Comparison of ENCODE assay signal across 10 mouse cellular contexts in the genomic region with DNA sequence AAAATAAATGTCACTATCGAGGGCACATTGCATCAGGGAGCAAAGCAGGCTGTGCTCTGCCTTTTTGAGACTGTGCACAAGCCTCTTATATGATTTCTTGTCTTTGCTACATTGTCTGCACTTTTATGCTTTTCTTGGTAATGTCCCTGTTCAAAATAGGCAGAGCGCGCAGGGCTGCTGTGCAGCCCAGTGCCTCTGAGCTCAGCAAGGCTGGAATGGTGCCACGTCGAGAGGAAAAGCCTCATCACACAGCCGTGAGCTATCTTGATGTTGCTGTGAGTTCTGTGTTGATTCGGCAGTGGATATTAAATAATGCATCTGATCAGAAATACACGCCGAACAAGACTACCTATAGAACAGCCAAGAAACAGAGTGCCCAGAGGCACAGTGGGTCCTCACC.
DNase-seq lines count a peak whose midpoint lies in the region; ATAC-seq lines count a peak whose summit lies in the region.
"Had no signal": no experiment of that assay in that cellular context is flagged by ENCODE, and none has a peak within 500 bp of the region (broad histone marks: within the 10 kb centered on the region; RNA-seq: fewer than 3 reads in every experiment).

No protein-coding gene starts in this region.

- ATAC-seq in erythroid progenitor cell, adult 5-6 weeks (replicated peaks; ENCODE audit: low FRiP score, poor library complexity, severe bottlenecking), result no peak
- ATAC-seq: liver, postnatal 0 days had no signal

- peak; percentile 7 to 12 for DNase-seq in heart, postnatal 14 days
- DNase-seq in heart, adult 8-10 months (ENCODE audit: low spot score), result no peak
- peak; percentile 28 for DNase-seq in urinary bladder, postnatal 14 days (ENCODE audit: low spot score)
- DNase-seq in urinary bladder, postnatal 4 days (ENCODE audit: low spot score in 2 of 2), result no peak
- DNase-seq in left cerebral cortex, postnatal 14 days (ENCODE audit: low spot score in 2 of 2), result peak; percentile 28 to 57
- peak; percentile 22 for DNase-seq in telencephalon, adult 2 months (ENCODE audit: low read depth, low spot score)
- no peak for DNase-seq in thymus, adult 18-20 months
- DNase-seq: embryo, embryonic 11 days; liver, postnatal 0 days had no signal

- intact Hi-C loops in heart, postnatal 14 days (cut with DNase I), result no loop called here
- intact Hi-C loops in left cerebral cortex, postnatal 14 days (cut with DNase I), result no loop called here

Comparison
In these comparisons a context has a peak if more than half of its experiments do, and no peak if none do; other contexts are left out.
1. DNase-seq: peak in heart, postnatal 14 days (2 of 2), urinary bladder, postnatal 14 days (single experiment), left cerebral cortex, postnatal 14 days (2 of 2) and telencephalon, adult 2 months (single experiment); none in heart, adult 8-10 months (single experiment), urinary bladder, postnatal 4 days (0 of 2) and thymus, adult 18-20 months (0 of 2).